Mouse (Mus musculus) gastrocnemius, adult 2 months (tissue): ENCODE measurements around the gene Smox. TPM values are rescaled to one million over a fixed set of nuclear protein-coding genes. Genes with fewer than 3 reads are reported as not detected.

Source experiments
- DNase-seq: peaks from one replicate; pipeline ENCODE4 v3.0.0; 2022
- H3K27ac ChIP-seq: fragments of 200-600 bp; 2 replicates; pipeline ENCODE4 v1.8.1; 2022; ENCODE audit warnings: mild to moderate bottlenecking
- H3K4me3 ChIP-seq: fragments of 200-600 bp; 2 replicates; pipeline ENCODE4 v1.8.1; 2022; ENCODE audit warnings: mild to moderate bottlenecking, moderate library complexity
- CTCF ChIP-seq: fragments of 200-600 bp; IDR thresholded peaks from 2 replicates; pipeline ENCODE4 v1.8.1; 2022; ENCODE audit warnings: antibody characterized with exemption, mild to moderate bottlenecking, moderate library complexity
- intact Hi-C: fragments of 180-260 bp; cut with DNase I; formaldehyde crosslinking; loops from one replicate; pipeline ENCODE4 v1.15.1; 2025
- total RNA-seq, 2 experiments: library from RNA; stranded (reverse); gene quantifications; 2 replicates each; pipeline ENCODE4 v1.2.3; 2021

Gene Smox
- total RNA-seq, 2 experiments from 2014 or later, result 51.2 to 522 TPM

- no peak for TF ChIP-seq CTCF
Observed at GRCm38 (mm10) chr2:131488261-131488660, 3.0 kb upstream of the Smox start.

DNA sequence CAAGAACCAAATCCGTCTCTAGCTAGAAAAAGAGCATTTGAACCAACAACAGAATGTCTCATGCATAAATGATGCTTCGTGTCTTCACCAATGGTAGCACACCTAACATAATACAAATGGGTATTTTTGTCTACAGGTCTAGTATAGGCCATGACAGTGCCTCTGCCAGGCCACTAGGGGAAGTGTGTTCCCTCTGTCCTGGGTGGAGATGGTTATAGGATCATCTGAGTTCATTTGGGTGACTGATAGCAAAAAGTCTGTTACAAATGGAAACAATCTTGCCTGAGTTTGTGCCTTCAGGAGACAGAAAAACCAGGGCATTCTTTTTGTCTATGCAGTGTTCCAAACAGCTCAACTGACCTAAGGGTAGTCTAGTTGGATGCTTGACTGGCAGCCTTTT lies 2.4 kb upstream of the Smox start:
- no peak for DNase-seq
- TF ChIP-seq CTCF, result peak; percentile 38
- intact Hi-C loops, result no loop called here
- no peak overlapping the region for H3K4me3 ChIP-seq
- no peak overlapping the region for H3K27ac ChIP-seq

More at GRCm38 (mm10) chr2:131488261-131488660, 3.0 kb upstream of the Smox start:
- H3K4me3 ChIP-seq, result no peak overlapping the region
- intact Hi-C loops, result no loop called here
- H3K27ac ChIP-seq, result no peak overlapping the region
- no peak for DNase-seq

DNA sequence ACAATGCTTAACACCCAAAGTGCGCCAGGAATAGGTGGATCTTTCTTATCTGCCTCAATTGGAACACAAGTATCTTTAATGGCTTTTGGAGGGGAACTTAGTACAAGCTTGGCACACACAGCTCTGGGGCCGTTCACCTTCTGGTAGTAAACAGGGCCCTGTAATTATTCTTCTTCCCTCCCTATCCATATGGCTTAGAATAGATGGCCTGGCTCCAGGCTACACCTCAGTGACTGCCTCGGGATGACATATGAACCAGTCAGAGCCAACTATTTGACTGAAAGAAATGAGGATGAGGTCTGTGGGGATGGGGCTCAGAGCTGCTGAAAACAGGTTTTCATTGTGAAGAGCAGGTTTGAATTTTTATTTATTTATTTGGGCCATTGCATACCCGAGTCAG lies 1.7 kb upstream of the Smox start:
- no peak for TF ChIP-seq CTCF
- DNase-seq, result no peak
- intact Hi-C loops, result no loop called here
- no peak overlapping the region for H3K4me3 ChIP-seq
- no peak overlapping the region for H3K27ac ChIP-seq

- intact Hi-C loops, result loop anchor here (2.0 to 5.0 kb wide), 2 partner anchors 15 to 45 kb away; no protein-coding TSS in a partner anchor
- peak overlapping the region; percentile 98 for H3K27ac ChIP-seq
- H3K4me3 ChIP-seq, result peak overlapping the region; percentile 99
- no peak for TF ChIP-seq CTCF
- peak; percentile 94 for DNase-seq
Observed at GRCm38 (mm10) chr2:131491707-131492595, 655 bp downstream of the Smox start.

DNA sequence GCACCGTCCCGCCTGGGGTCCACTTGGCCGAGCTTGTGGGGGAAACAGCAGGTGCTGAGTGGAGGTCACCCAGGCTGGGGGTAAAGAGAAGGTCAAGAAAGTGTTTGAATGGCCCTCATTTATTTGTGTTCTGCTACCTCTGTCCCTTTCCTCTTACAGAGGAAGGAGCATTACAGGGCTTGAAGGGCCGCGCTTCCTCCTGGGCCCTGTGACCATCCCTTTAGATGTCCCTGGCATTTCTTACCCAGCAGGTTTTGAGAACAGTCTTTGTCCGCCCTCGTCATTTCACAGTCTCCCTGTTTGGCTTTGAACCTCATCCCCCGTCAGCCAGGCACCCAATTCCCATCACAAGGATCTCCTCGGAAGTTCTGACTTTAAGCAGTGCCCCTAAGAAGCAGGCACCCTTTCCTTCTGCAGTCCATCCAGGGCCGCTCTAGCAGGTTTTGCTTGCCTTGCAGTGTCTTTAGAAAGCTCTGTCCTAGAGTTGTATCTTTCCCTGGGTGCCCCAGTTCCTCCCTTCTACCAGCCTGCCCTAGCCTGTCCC lies 1.4 kb downstream of the Smox start:
- peak overlapping the region; percentile 98 for H3K27ac ChIP-seq
- no peak for TF ChIP-seq CTCF
- intact Hi-C loops, result loop anchor here (2.0 to 5.0 kb wide), 2 partner anchors 14 to 45 kb away; no protein-coding TSS in a partner anchor
- no peak for DNase-seq
- peak overlapping the region; percentile 99 for H3K4me3 ChIP-seq

DNA sequence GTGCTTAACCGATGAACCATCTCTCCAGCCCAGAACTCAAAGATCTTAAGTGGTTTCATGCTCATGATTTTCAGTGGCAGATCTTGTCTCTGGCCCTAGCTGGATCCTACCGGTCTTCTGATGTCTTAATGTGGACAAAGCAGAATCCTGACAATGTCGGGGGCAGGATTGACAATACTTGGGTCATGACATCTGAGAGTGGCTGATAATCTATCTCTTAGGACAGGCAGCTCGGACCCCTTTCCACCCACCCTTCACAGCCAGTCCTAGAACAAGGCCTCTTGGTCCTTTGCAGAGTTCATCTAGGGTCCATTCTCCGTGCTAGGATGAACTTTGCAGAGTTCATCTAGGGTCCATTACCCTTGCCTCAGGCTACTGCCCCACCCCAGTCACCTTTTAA lies 2.1 kb downstream of the Smox start:
- no peak for TF ChIP-seq CTCF
- intact Hi-C loops, result loop anchor here (2.0 to 5.0 kb wide), 2 partner anchors 13 to 46 kb away; no protein-coding TSS in a partner anchor
- no peak for DNase-seq
- Histone ChIP-seq H3K27ac (peak overlapping the region; percentile 98), H3K4me3 (peak overlapping the region; percentile 99)

- DNase-seq, result no peak
- no peak for TF ChIP-seq CTCF
- no peak overlapping the region for H3K4me3 ChIP-seq
- intact Hi-C loops, result no loop called here
- H3K27ac ChIP-seq, result peak overlapping the region; percentile 98
Observed at GRCm38 (mm10) chr2:131495256-131495655, 4.0 kb downstream of the Smox start.

DNA sequence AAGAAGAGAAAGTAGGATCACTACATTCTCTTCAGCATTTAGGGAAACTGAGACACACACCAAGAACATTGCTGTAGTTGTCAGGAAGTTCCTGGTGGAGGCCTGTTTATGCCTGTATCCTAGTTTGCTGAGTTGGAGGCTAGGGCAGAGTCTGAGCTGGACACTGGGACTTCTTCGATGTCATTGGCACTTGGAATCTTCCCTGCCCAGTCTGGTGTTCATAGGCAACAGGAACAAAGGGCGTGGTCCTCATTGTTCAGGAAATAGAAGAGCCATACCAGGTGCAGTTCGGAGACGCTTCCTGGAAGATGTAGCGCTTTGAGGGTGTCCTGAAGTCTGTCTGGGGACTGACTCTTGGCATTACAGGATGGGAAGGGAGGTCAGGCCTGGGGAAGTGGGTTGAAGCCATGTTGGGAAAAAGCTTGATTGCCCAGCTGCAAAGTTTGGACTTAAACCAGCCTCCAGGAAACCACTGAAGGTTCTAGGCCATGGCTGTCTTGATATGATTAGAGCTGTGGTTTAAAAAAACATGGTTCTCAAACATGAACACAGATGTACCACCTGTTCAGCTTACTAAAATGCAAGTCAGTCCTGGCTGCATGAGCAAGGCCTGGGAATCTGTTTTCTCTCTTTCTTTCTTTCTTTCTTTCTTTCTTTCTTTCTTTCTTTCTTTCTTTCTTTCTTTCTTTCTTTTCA lies 5.0 kb downstream of the Smox start:
- TF ChIP-seq CTCF, result no peak
- no peak for DNase-seq
- H3K4me3 ChIP-seq, result no peak overlapping the region
- peak overlapping the region; percentile 98 for H3K27ac ChIP-seq
- intact Hi-C loops, result no loop called here

DNA sequence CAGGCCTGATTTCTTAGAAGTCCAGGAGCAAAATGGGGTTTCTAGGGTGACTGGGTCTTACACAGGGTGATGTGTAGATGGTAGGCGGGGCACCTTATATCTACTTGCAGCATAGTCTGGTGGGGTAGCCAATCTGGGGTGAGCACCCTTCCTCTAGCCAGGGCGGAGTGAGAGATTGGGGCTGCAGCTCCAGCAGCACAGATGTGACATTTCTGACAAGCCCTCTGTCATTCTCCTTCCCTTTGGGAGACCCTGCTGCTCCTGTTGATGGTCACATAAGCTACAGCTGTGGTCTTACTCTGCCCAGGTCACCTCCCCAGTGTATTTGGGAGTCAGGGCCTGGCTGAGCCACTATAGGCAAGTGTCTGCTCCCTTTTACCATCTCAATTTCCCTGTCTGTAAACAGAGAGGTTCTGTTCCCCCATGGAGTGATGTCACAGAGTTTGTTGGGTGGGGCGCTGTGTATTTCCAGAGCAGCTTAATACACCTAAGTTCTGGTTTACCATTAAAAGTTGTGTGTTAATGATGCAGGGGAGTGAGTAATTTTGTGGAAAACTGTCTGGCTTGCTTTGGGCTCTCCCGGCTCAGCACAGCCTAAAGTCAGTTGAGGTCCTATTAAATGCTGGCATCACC lies 6.0 kb downstream of the Smox start:
- Histone ChIP-seq H3K27ac (peak overlapping the region; percentile 98), H3K4me3 (no peak overlapping the region)
- intact Hi-C loops, result no loop called here
- TF ChIP-seq CTCF, result no peak
- no peak for DNase-seq

DNA sequence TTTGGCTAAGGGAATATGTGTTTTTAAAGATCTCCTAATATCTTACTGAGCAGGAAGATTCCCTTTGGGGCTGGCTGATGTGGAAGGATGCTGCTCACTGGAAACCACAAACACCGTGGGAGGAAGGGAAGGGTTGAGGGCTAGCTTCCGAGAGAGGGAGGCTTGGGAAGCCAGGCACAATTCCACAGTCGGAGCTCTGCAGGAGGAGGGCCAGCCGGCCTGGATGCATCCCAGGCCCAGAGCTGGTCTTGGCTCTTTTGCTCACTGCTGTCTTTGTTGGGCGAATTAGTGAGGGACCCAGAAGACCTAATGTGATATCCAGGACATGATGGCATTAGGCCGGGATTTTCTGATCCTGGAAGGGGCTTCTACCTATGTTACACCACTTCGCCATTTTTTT lies 6.9 kb downstream of the Smox start:
- intact Hi-C loops, result no loop called here
- Histone ChIP-seq H3K27ac (peak overlapping the region; percentile 98), H3K4me3 (peak overlapping the region; percentile 3; the same call in 1 of the 2 replicates)
- no peak for TF ChIP-seq CTCF
- DNase-seq, result peak; percentile 80

DNA sequence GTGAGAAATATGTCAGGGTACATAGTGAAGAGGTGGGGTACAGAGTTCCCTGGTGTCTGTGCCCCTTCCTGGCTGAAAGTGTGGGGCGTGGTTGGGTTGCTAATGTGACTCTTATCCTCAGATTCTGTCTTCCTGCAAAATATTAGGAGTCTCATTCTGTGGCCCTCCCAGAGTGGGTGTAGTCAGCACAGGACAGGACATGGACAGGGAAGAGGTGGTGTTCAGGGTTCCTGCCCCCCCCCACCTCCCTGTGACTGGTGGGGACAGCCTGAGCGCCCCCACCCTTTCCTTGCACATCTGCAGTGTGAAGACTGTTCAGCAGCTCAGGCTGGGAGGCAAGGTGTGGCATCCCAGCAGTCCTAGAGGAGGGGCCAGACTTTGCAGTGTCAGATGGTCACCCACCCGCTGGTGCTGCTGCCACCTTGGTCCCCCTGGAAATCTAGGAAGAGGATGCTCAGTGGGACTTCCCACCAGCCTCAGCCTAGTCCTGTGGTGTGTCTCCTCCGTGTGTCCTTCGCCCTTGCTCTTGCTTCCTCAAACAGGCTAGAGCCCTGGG lies 8.1 kb downstream of the Smox start:
- no peak for DNase-seq
- TF ChIP-seq CTCF, result no peak
- H3K27ac ChIP-seq, result peak overlapping the region; percentile 98
- intact Hi-C loops, result no loop called here
- no peak overlapping the region for H3K4me3 ChIP-seq

DNA sequence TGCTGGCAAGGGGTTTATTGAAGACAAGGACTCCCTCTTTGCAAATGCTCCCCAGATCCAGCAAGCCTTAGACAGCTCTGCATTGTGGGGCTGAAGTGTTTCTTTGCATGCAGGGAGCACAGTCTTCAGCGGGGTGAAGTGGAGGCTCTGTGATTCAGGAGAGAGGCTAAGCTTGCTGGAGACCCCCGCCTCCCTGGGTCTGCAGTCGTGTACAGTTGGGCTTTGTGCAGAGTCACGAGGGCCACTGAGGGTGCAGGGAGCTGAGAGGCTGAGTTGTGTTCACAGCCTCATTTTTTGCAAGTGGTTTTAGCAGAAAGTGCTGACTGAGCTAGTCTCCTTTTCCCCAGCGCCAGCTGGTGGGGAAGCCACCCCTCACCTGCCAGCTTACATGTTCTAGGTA lies 10.6 kb downstream of the Smox start:
- Histone ChIP-seq H3K27ac (peak overlapping the region; percentile 92), H3K4me3 (no peak overlapping the region)
- TF ChIP-seq CTCF, result no peak
- DNase-seq, result peak; percentile 41
- intact Hi-C loops, result no loop called here
